Mouse (Mus musculus) thymus, postnatal 14 days (tissue): ENCODE measurements around the gene Gm15114.
"Not testable (repeated sequence)": the region's sequence is repeated elsewhere in the genome, so short reads cannot be mapped to it uniquely, and the experiment has no call there.

Experiments used
- DNase-seq: peaks from one replicate; pipeline ENCODE4 v3.0.0; 2021

Gene Gm15114

GRCm38 (mm10) chrX:148488649-148489048 is at the start of gene Gm15114:
Gene Gm15114, plus strand, starts transcription at chrX:148488949.
- not testable (repeated sequence) for DNase-seq
